Mouse (Mus musculus) liver, embryonic 16.5 days (tissue): ENCODE measurements at regions not wholly inside any gene's neighbourhood (a gene's known extent, or its start where the extent isn't known, plus 50 kb on each side); places are given as distances from the start of the nearest gene placed in this dataset.
"Not testable (repeated sequence)": the region's sequence is repeated elsewhere in the genome, so short reads cannot be mapped to it uniquely, and the experiment has no call there.

Source experiments
- ATAC-seq: fragments of 200-750 bp; cut with Nextera tagmentation; 2 replicates; pipeline ENCODE4 v1.8.0; 2017; ENCODE audit warnings: low read depth, mild to moderate bottlenecking, moderate number of reproducible peaks, moderate library complexity
- H3K27ac ChIP-seq: fragments of 300-500 bp; sonication (generic); 2 replicates; pipeline ENCODE4 v1.5.1; 2014; ENCODE audit warnings: mild to moderate bottlenecking, low read length
- H3K27me3 ChIP-seq: fragments of 300-500 bp; sonication (generic); 2 replicates; pipeline ENCODE4 v1.6.1; 2014; ENCODE audit warnings: low read depth, low read length, mixed read lengths; ENCODE audit not compliant: control insufficient read depth, insufficient read depth
- H3K36me3 ChIP-seq: fragments of 300-500 bp; sonication (generic); 2 replicates; pipeline ENCODE4 v1.6.1; 2014; ENCODE audit warnings: mild to moderate bottlenecking; ENCODE audit not compliant: control insufficient read depth, insufficient read depth
- H3K4me1 ChIP-seq: fragments of 300-500 bp; sonication (generic); 2 replicates; pipeline ENCODE4 v1.6.1; 2014; ENCODE audit warnings: low read depth, low read length, mixed read lengths; ENCODE audit not compliant: control insufficient read depth
- H3K4me2 ChIP-seq: fragments of 300-500 bp; sonication (generic); 2 replicates; pipeline ENCODE4 v1.6.1; 2014; ENCODE audit warnings: low read depth, low read length, mixed read lengths
- H3K4me3 ChIP-seq: fragments of 300-500 bp; sonication (generic); 2 replicates; pipeline ENCODE4 v1.5.1; 2014; ENCODE audit warnings: low read depth, mild to moderate bottlenecking, low read length
- H3K9ac ChIP-seq: fragments of 300-500 bp; sonication (generic); 2 replicates; pipeline ENCODE4 v1.6.1; 2014; ENCODE audit warnings: low read depth, low read length
- H3K9me3 ChIP-seq: fragments of 300-500 bp; sonication (generic); replicated peaks from 2 replicates; pipeline ENCODE4 v1.6.1; 2016; ENCODE audit warnings: low read length; ENCODE audit not compliant: control insufficient read depth
- WGBS: fragments of 180-500 bp; shearing (Covaris S2); extraction: QIAGEN DNeasy Blood & Tissue Kit; methylation state at CpG from one replicate; pipeline ENCODE4 v1.1.7; 2014; ENCODE audit not compliant: insufficient replicate concordance; 5-methylcytosine and 5-hydroxymethylcytosine counted together

DNA sequence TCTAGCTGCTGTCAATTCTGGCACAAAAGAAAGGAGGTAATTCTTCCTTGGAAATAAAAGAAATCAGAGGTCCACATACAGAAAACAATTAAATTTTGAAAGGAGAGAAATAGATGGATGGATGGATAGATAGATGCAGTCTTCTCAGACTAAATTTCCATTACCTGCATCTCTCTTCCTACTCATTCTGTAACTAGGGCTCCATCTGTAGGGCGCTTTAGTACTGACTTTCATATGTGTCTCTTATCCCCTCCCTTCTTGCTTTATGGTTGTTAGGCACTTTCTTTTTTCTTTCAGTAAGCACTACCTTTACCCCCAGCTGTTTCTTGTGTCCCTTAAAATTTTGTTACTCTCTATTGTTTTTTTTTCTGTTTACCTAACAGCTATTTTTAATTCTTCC lies 72.9 kb upstream of the Olfr1324 start:
- H3K27me3 ChIP-seq = no peaks in the 10 kb centered on the region
- WGBS = 20% methylated on average over 1 of the region's 1 CpGs
- no peak for ATAC-seq

DNA sequence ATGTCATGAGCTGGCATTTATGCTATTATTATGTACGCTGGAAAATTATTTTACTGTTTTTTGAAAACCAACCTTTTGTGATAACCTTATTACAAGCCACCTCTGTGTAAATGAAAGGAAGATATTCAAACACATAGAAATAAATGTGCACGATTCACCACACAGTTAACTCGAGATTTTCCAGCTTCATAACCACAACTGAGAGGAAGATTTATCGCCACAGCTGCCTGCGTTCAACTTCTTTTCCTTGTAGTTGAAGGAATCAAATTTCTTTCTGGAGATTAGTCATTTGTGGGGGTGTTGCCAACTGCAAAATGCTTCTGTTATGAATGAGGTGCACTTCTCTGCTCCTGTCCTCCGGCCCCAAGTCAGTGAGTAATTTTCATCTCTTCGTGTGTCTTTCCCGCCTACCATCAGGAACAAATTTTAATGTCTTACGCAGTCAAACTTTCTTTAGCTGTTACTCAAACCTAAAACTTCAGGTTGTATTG lies 62.2 kb upstream of the Olfr1324 start:
- not testable (repeated sequence) for H3K36me3 ChIP-seq, H3K4me3 ChIP-seq, ATAC-seq, H3K9me3 ChIP-seq, H3K9ac ChIP-seq, H3K4me2 ChIP-seq, H3K4me1 ChIP-seq, H3K27me3 ChIP-seq, H3K27ac ChIP-seq
- WGBS = 65% methylated on average over 9 of the region's 9 CpGs

More for the DNA sequence above, 72.9 kb upstream of the Olfr1324 start:
- Histone ChIP-seq H3K9ac (no peak overlapping the region), H3K4me2 (no peak overlapping the region), H3K27ac (no peak overlapping the region), H3K4me1 (no peaks in the 10 kb centered on the region), H3K36me3 (no peaks in the 10 kb centered on the region), H3K9me3 (no peaks in the 10 kb centered on the region), H3K4me3 (no peak overlapping the region)
